Mouse (Mus musculus): ENCODE results near the gene Tex37.

GRCm38 (mm10) chr6:70864285-70864684, 54.4 kb downstream of the Tex37 start:
- TF ChIP-seq CTCF (conservative IDR thresholded peaks at IDR 0.05; ENCODE audit: low read length) (no peak), POU5F1 (IDR thresholded peaks at IDR 0.05; ENCODE audit: borderline replicate concordance, low read length) (no peak)
